Mouse (Mus musculus) CH12.LX (cell line): ENCODE data around the gene Prkcb. TPM values are rescaled to one million over a fixed set of nuclear protein-coding genes. Genes with fewer than 3 reads are reported as not detected.

ENCODE experiments used
- DNase-seq: peaks from one replicate; pipeline ENCODE4 v3.0.0-alpha.2; 2013; ENCODE audit errors: extremely low read depth
- H3K27ac ChIP-seq: 2 replicates; pipeline ENCODE4 v1.5.1; 2012; ENCODE audit warnings: low read depth, mild to moderate bottlenecking, control low read depth, moderate library complexity; ENCODE audit not compliant: insufficient read depth
- H3K27me3 ChIP-seq: replicated peaks from 2 replicates; pipeline ENCODE3; 2012; ENCODE audit warnings: inconsistent platforms
- H3K36me3 ChIP-seq, 2 experiments: replicated peaks in 1 of 2; 2 replicates each; pipeline versions ENCODE3 to v1.6.1; 2012; ENCODE audit warnings: inconsistent platforms in 1 of 2, low read length in 1 of 2, mild to moderate bottlenecking in 1 of 2, mixed read lengths in 1 of 2, moderate library complexity in 1 of 2; ENCODE audit not compliant: control insufficient read depth in 1 of 2, insufficient read depth in 1 of 2
- H3K4me1 ChIP-seq, 2 experiments: 2 replicates each; pipeline ENCODE4 v1.6.1; 2012; ENCODE audit warnings: inconsistent platforms in 1 of 2, moderate library complexity in 1 of 2; ENCODE audit not compliant: insufficient read depth in 2 of 2, control insufficient read depth in 1 of 2
- H3K4me2 ChIP-seq: 2 replicates; pipeline ENCODE4 v1.6.1; 2012; ENCODE audit warnings: low read depth, mild to moderate bottlenecking, control low read depth; ENCODE audit not compliant: poor library complexity, insufficient read depth, severe bottlenecking
- H3K4me3 ChIP-seq, 3 experiments: fragments of 150-350 bp in 1 of 3; sonication (generic) in 1 of 3; replicated peaks in 1 of 3; 2 replicates each; pipeline versions ENCODE3 to v1.5.1; 2011 to 2012; ENCODE audit warnings: low read depth in 2 of 3, low read length in 2 of 3, mild to moderate bottlenecking in 2 of 3, moderate library complexity in 2 of 3, control low read depth in 1 of 3, improper control_type of control experiment in 1 of 3, inconsistent platforms in 1 of 3, mixed read lengths in 1 of 3; ENCODE audit not compliant: poor library complexity in 1 of 3
- H3K79me2 ChIP-seq: replicated peaks from 2 replicates; pipeline ENCODE4 v1.6.1; 2012; ENCODE audit warnings: mild to moderate bottlenecking, moderate library complexity; ENCODE audit not compliant: control insufficient read depth, poor library complexity, insufficient read depth, severe bottlenecking; ENCODE audit errors: extremely low read depth
- H3K9ac ChIP-seq: 2 replicates; pipeline ENCODE4 v1.6.1; 2012; ENCODE audit warnings: low read depth, mild to moderate bottlenecking, control low read depth, moderate library complexity; ENCODE audit not compliant: insufficient read depth
- H3K9me3 ChIP-seq: replicated peaks from 2 replicates; pipeline ENCODE3; 2012; ENCODE audit warnings: low read length, inconsistent platforms, mixed read lengths
- CHD1 ChIP-seq: IDR thresholded peaks from 2 replicates; pipeline ENCODE4 v1.6.1; 2012; ENCODE audit warnings: low read depth, low read length, improper control_type of control experiment, inconsistent platforms
- CTCF ChIP-seq, 2 experiments: IDR thresholded peaks in 1 of 2; conservative IDR thresholded peaks in 1 of 2; 2 replicates each; pipeline ENCODE4 v1.5.1; 2011 to 2012; ENCODE audit warnings: low read depth in 2 of 2, low read length in 2 of 2, improper control_type of control experiment in 1 of 2, inconsistent platforms in 1 of 2, mild to moderate bottlenecking in 1 of 2, moderate library complexity in 1 of 2
- E2F4 ChIP-seq: IDR thresholded peaks from 2 replicates; pipeline ENCODE4 v1.6.1; 2011; ENCODE audit warnings: low read depth, low read length, improper control_type of control experiment; ENCODE audit not compliant: insufficient replicate concordance
- ELF1 ChIP-seq: IDR thresholded peaks from 2 replicates; pipeline ENCODE4 v1.6.1; 2014; ENCODE audit warnings: low read depth, mild to moderate bottlenecking, inconsistent platforms, low read length, improper control_type of control experiment
- GABPA ChIP-seq: IDR thresholded peaks from 2 replicates; pipeline ENCODE4 v1.6.1; 2012; ENCODE audit warnings: low read depth, low read length, improper control_type of control experiment, inconsistent platforms; ENCODE audit not compliant: insufficient replicate concordance
- HCFC1 ChIP-seq: IDR thresholded peaks from 2 replicates; pipeline ENCODE4 v1.6.1; 2012; ENCODE audit warnings: low read depth, mild to moderate bottlenecking, inconsistent platforms, low read length, improper control_type of control experiment
- IRF4 ChIP-seq: IDR thresholded peaks from 2 replicates; pipeline ENCODE4 v1.6.1; 2014; ENCODE audit warnings: low read depth, mild to moderate bottlenecking, inconsistent platforms, low read length, improper control_type of control experiment
- JUN ChIP-seq: IDR thresholded peaks from 2 replicates; pipeline ENCODE4 v1.6.1; 2011; ENCODE audit warnings: low read depth, mild to moderate bottlenecking, low read length, improper control_type of control experiment, moderate library complexity; ENCODE audit not compliant: insufficient read depth
- KAT2A ChIP-seq: IDR thresholded peaks from 2 replicates; pipeline ENCODE4 v1.6.1; 2012; ENCODE audit warnings: low read length, improper control_type of control experiment, inconsistent platforms; ENCODE audit not compliant: insufficient replicate concordance
- MAFK ChIP-seq: IDR thresholded peaks from 2 replicates; pipeline ENCODE4 v1.6.1; 2011; ENCODE audit warnings: low read length, improper control_type of control experiment; ENCODE audit not compliant: insufficient replicate concordance
- MAZ ChIP-seq: IDR thresholded peaks from 2 replicates; pipeline ENCODE4 v1.6.1; 2012; ENCODE audit warnings: low read depth, mild to moderate bottlenecking, inconsistent platforms, low read length, improper control_type of control experiment, moderate library complexity
- NELFE ChIP-seq: IDR thresholded peaks from 2 replicates; pipeline ENCODE4 v1.6.1; 2011; ENCODE audit warnings: low read depth, low read length, improper control_type of control experiment
- NRF1 ChIP-seq: IDR thresholded peaks from 2 replicates; pipeline ENCODE4 v1.6.1; 2014; ENCODE audit warnings: low read depth, mild to moderate bottlenecking, inconsistent platforms, low read length, improper control_type of control experiment, moderate library complexity
- RAD21 ChIP-seq: IDR thresholded peaks from 2 replicates; pipeline ENCODE4 v1.6.1; 2011; ENCODE audit warnings: low read depth, mild to moderate bottlenecking, low read length, improper control_type of control experiment, moderate library complexity
- RCOR1 ChIP-seq: conservative IDR thresholded peaks from 2 replicates; pipeline ENCODE4 v1.6.1; 2012; ENCODE audit warnings: low read depth, mild to moderate bottlenecking, inconsistent platforms, low read length, improper control_type of control experiment
- SIN3A ChIP-seq: IDR thresholded peaks from 2 replicates; pipeline ENCODE4 v1.6.1; 2012; ENCODE audit warnings: low read length, improper control_type of control experiment, inconsistent platforms
- TCF12 ChIP-seq: IDR thresholded peaks from 2 replicates; pipeline ENCODE4 v1.6.1; 2014; ENCODE audit warnings: low read depth, mild to moderate bottlenecking, inconsistent platforms, low read length, improper control_type of control experiment
- ZKSCAN1 ChIP-seq: IDR thresholded peaks from 2 replicates; pipeline ENCODE4 v1.6.1; 2012; ENCODE audit warnings: low read depth, inconsistent platforms, low read length, improper control_type of control experiment, borderline replicate concordance
- ZNF384 ChIP-seq: IDR thresholded peaks from 2 replicates; pipeline ENCODE4 v1.6.1; 2012; ENCODE audit warnings: low read depth, low read length, improper control_type of control experiment, inconsistent platforms
- dilution Hi-C: fragments of 300-500 bp; cut with MboI; formaldehyde crosslinking; loops from 2 replicates; pipeline ENCODE4 v1.14.3; 2020; ENCODE audit warnings: low sequenced_read_pairs; ENCODE audit not compliant: extremely low pct_unique_long_range_greater_than_20kb, extremely low pct_ligation_motif_present
- in situ Hi-C: fragments of 300-500 bp; cut with MboI; formaldehyde crosslinking; loops from 3 replicates; pipeline ENCODE4 v1.14.3; 2019; ENCODE audit warnings: low sequenced_read_pairs, low pct_ligation_motif_present, low pct_unique_long_range_greater_than_20kb, mixed read lengths
- polyA plus RNA-seq: library from polyadenylated mRNA; unstranded; fragments of >175 nt; gene quantifications from 2 replicates; pipeline ENCODE4 v1.2.1, GENCODE M21; 2012; ENCODE audit warnings: low read depth; ENCODE audit not compliant: insufficient read length
- total RNA-seq, 2 experiments: library from RNA; depleted of rRNA; stranded (reverse); fragments of 300-350 nt in 1 of 2; fragments of >200 nt in 1 of 2; gene quantifications; 2 replicates each; pipeline ENCODE4 v1.2.3; 2012 to 2014

Gene Prkcb
- total and polyA plus RNA-seq, 3 experiments, result 323 to 463 (median 337) TPM

GRCm38 (mm10) chr7:122595897-122596296 lies 307.3 kb downstream of the Prkcb start:
- DNase-seq, result no peak
- Histone ChIP-seq H3K9ac (no peak overlapping the region), H3K4me2 (no peak overlapping the region), H3K9me3 (no peaks in the 10 kb centered on the region), H3K4me3 (no peak overlapping the region), H3K27me3 (no peaks in the 10 kb centered on the region), H3K27ac (no peak overlapping the region), H3K4me1 (no peaks in the 10 kb centered on the region)
- in situ Hi-C loops, result no loop called here
- no peak for TF ChIP-seq NELFE
- TF ChIP-seq CTCF (conservative IDR thresholded peaks at IDR 0.05 in 1 of 2, IDR thresholded peaks at IDR 0.05 in 1 of 2; ENCODE audit: low read depth in 2 of 2, low read length in 2 of 2), result no peak
- no peak for TF ChIP-seq IRF4
- TF ChIP-seq RCOR1, result no peak
- TF ChIP-seq MAFK, result no peak
- no peak for TF ChIP-seq JUN
- TF ChIP-seq ZNF384, result no peak
- TF ChIP-seq, all 38 proteins: peak for 0
- Histone ChIP-seq H3K36me3 (peaks cover 70 to 95% of the 10 kb centered on the region in 2 experiments), H3K79me2 (no peaks in the 10 kb centered on the region)
- dilution Hi-C loops, result no loop called here

GRCm38 (mm10) chr7:122596596-122597170 lies 308.1 kb downstream of the Prkcb start:
- Histone ChIP-seq H3K4me3 (no peak overlapping the region), H3K4me1 (no peaks in the 10 kb centered on the region), H3K27me3 (no peaks in the 10 kb centered on the region), H3K9me3 (no peaks in the 10 kb centered on the region), H3K4me2 (no peak overlapping the region), H3K79me2 (no peaks in the 10 kb centered on the region), H3K27ac (no peak overlapping the region), H3K9ac (no peak overlapping the region), H3K36me3 (peaks cover 73 to 95% of the 10 kb centered on the region in 2 experiments)
- in situ Hi-C loops, result no loop called here
- dilution Hi-C loops, result no loop called here
- no peak for TF ChIP-seq MAFK
- TF ChIP-seq ZNF384, result no peak
- TF ChIP-seq HCFC1, result no peak
- no peak for TF ChIP-seq RAD21
- TF ChIP-seq JUN, result no peak
- no peak for TF ChIP-seq NELFE
- TF ChIP-seq ELF1, result no peak
- TF ChIP-seq E2F4, result no peak
- no peak for TF ChIP-seq TCF12
- no peak for TF ChIP-seq KAT2A
- no peak for TF ChIP-seq SIN3A
- TF ChIP-seq NRF1, result no peak
- no peak for TF ChIP-seq ZKSCAN1
- no peak for TF ChIP-seq CHD1
- no peak for TF ChIP-seq MAZ
- TF ChIP-seq GABPA, result no peak
- no peak for DNase-seq
